Mouse (Mus musculus) hindbrain, embryonic 10.5 days (tissue): Measurements from ENCODE around the gene Tnr. TPM values are rescaled to one million over a fixed set of nuclear protein-coding genes. Genes with fewer than 3 reads are reported as not detected.

Experiments
- DNase-seq: peaks from one replicate; pipeline ENCODE4 v3.0.0-alpha.2; 2017; ENCODE audit warnings: low spot score
- H3K27ac ChIP-seq: fragments of 300-500 bp; sonication (generic); 2 replicates; pipeline ENCODE4 v1.5.1; 2016; ENCODE audit warnings: mild to moderate bottlenecking, moderate library complexity
- H3K27me3 ChIP-seq: fragments of 300-500 bp; sonication (generic); 2 replicates; pipeline ENCODE4 v1.6.1; 2016; ENCODE audit warnings: mild to moderate bottlenecking; ENCODE audit not compliant: poor library complexity, insufficient read depth, severe bottlenecking
- H3K36me3 ChIP-seq: fragments of 300-500 bp; sonication (generic); 2 replicates; pipeline ENCODE4 v1.6.1; 2016; ENCODE audit warnings: mild to moderate bottlenecking, moderate library complexity
- H3K4me1 ChIP-seq: fragments of 300-500 bp; sonication (generic); replicated peaks from 2 replicates; pipeline ENCODE4 v1.6.1; 2016; ENCODE audit warnings: mild to moderate bottlenecking
- H3K4me3 ChIP-seq: fragments of 300-500 bp; sonication (generic); 2 replicates; pipeline ENCODE4 v1.5.1; 2016; ENCODE audit warnings: mild to moderate bottlenecking, moderate library complexity
- H3K9me3 ChIP-seq: fragments of 300-500 bp; sonication (generic); 2 replicates; pipeline ENCODE4 v1.6.1; 2016; ENCODE audit warnings: mild to moderate bottlenecking, moderate library complexity
- WGBS: fragments of 180-500 bp; shearing (Covaris S2); methylation state at CpG from one replicate; pipeline ENCODE4 v1.1.7; 2016; 5-methylcytosine and 5-hydroxymethylcytosine counted together
- polyA plus RNA-seq: library from polyadenylated mRNA; unstranded; fragments of >200 nt; fragmentation: Nextera tagmentation; extraction: Ambion mirVana; gene quantifications from 2 replicates; pipeline ENCODE4 v1.2.1, GENCODE M21; 2016

Gene Tnr
- 0.10 and 0.20 TPM in 2 replicates for polyA plus RNA-seq

DNA sequence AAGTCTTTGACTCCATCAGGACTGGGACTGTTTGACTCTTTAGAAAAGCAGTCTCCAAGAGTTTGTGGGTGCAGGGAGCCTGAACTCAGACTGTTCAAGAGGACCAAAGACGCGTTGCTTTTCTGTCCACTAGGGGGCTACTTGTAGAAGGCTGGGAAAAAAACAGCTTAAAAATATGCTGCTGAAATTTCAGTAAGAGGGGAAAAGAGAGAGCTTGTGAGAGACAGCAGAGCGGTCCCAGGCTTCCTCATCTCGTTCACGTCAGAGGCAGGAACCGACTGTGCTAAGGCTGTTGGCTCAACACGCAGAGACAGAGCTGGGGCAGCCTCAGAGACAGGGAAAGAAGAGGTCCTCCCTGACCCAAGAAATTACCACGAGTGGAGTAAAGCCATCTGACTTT is at the start of gene Tnr:
Tnr (plus strand) TSS at position 192 of the 400 bp plus-strand sequence.
- WGBS = 2% methylated on average over 8 of the region's 8 CpGs
- peak within 1 kb of the TSS; percentile 40; the same call in 1 of the 2 replicates for H3K27ac ChIP-seq

DNA sequence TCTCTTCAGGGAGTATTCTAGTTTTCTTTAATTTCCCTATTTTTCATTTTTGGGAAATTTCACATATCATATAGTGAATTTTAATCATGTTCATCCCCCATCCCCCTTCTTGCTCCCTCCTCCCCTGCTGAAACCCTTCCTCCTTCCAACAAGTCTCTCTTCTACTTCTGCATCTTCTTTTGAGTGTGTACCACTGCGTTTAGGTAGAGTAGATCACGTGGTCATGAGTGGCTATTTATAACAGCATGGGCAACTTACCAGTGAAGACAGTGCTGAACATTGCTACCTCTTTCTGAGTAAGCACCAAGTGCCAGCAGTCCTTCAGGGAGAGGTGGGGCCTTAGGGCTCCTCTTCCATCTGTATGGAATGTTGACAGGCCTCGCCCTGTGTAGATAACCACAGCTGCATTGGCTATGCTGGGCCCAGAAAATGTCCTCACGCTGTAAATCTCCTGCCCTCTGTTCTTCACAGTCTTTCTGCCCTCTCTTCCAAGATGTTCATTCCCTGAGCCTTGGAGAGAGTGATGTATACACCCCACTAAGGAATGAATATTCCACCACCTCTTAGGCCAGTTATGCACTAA is 33.6 kb upstream of the Tnr start:
- no peak overlapping the region for H3K27ac ChIP-seq
- no peak for DNase-seq
- no peaks in the 10 kb centered on the region for H3K36me3 ChIP-seq
- H3K27me3 ChIP-seq = no peaks in the 10 kb centered on the region
- H3K4me3 ChIP-seq = no peak overlapping the region
- no peaks in the 10 kb centered on the region for H3K4me1 ChIP-seq
- WGBS = 77% methylated on average over 4 of the region's 4 CpGs
- no peaks in the 10 kb centered on the region for H3K9me3 ChIP-seq

More for the DNA sequence above, at the start of gene Tnr:
- Histone ChIP-seq H3K9me3 (no peaks in the 10 kb centered on the region), H3K4me3 (peak within 1 kb of the TSS; percentile 40), H3K27me3 (peaks cover 12% of the 10 kb centered on the region), H3K4me1 (peaks cover 13% of the 10 kb centered on the region), H3K36me3 (no peaks in the 10 kb centered on the region)
- peak; percentile 51 for DNase-seq

DNA sequence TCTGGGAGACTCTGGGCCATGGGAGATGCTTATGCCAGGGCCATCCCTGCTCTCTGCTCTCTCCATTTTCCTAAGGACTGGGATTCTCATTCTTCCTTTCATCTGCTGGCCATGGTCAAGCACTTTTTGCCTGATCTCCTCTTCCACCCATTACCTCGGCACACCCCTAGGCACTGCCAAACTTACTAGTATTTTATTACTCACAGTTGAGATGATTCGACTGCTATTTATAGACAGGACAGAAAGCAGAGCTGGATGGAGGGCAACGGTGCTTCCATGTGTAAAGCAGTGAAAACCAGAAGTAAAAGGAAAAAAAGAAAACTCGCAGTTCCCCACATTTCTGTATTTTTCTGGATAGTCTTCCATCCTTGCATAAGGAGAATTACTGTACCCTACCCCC is 31.0 kb upstream of the Tnr start:
- Histone ChIP-seq H3K4me3 (no peak overlapping the region), H3K9me3 (no peaks in the 10 kb centered on the region), H3K4me1 (no peaks in the 10 kb centered on the region), H3K27me3 (no peaks in the 10 kb centered on the region), H3K36me3 (no peaks in the 10 kb centered on the region), H3K27ac (no peak overlapping the region)
- no peak for DNase-seq
- 86% methylated on average over 4 of the region's 4 CpGs for WGBS

DNA sequence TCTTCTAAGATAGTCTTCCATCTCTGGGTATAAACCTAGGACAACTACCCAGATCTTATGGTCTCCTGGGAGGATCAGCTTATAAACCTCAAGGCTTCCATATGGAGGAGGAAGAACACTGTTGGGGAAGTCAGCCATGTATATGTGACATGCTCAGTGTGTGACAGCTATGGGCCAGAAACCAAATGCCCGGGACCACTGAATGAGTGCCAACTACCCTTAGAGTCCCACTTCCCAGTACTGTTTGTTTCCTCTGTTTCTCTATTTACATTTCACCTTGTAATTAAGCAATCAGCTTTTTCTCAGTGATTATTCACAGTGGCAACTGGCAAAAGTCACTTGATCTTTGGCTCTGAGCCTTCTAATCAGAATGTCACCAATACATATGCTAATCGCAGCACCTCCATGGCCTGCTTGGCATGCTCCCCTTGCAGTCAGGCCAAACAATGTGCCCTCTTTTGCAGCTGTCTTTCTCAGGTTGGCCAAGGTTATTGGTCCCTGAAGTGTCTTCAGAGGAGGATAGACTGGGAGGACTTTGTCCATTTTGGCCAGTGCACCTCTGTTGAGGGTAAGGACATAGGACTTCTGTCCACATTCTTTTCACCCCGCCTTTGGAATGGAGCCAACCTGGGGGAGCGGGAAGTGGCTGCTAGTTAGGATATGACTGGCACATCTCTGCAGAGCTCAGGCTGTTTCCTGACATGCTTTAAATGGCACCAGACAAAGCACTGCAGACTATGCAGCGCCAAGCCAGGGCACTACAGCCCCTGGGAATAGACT is 29.7 kb upstream of the Tnr start:
- Histone ChIP-seq H3K4me3 (no peak overlapping the region), H3K36me3 (no peaks in the 10 kb centered on the region), H3K27me3 (no peaks in the 10 kb centered on the region), H3K27ac (no peak overlapping the region), H3K4me1 (no peaks in the 10 kb centered on the region), H3K9me3 (no peaks in the 10 kb centered on the region)
- no peak for DNase-seq
- WGBS = 81% methylated on average over 5 of the region's 5 CpGs

DNA sequence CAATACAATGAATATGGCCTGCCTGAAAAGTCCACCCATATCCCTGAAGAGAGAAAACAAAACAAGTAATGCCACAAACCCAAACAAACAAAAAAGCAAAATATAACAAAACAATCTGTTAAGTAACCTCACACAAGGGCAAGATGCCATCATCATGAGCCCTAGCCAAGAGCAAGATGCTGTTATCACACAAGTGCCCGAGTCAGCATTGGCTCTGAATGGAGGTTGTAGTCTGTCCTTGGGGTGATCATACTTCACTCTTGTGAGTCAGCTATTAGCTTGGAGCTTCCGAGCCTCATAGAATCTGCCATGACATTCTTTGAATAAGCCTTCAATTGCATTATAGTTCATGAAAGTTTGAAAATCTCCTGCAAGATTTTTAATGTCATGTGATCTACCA is 25.3 kb upstream of the Tnr start:
- WGBS = 85% methylated on average over 2 of the region's 2 CpGs
- DNase-seq = no peak
- Histone ChIP-seq H3K27me3 (no peaks in the 10 kb centered on the region), H3K4me1 (no peaks in the 10 kb centered on the region), H3K4me3 (no peak overlapping the region), H3K36me3 (no peaks in the 10 kb centered on the region), H3K9me3 (no peaks in the 10 kb centered on the region), H3K27ac (no peak overlapping the region)

DNA sequence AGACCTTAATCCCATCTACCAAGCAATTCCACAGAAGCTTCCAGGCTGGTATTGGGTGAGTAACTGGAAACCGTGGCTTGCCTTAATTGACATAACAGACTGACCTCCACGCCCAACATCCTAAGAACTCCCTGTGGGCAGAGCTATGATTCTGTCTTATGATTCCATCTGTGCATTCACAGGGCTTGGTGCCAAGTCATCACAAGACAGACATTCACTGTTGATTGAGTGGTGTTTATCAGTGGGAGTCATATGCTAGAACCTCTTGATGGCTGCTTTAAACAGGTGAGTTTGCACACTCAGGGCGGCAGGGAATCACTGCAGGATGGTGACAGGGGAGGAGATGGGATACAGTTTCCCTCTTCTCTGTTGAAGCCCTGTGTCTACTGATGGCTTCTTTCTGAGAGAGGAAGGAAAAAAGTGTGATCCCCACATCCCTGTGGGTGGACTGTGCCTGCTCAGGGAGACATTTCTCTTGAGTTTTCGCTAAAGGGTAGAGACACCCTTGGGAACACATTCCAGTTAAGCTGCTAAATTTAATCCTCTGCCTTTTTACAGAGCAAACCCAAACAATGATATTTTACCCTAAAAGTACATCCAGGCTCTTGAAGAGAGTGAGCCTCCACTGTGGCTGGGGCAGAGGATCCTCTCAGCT is 23.6 kb upstream of the Tnr start:
- no peak for DNase-seq
- Histone ChIP-seq H3K36me3 (no peaks in the 10 kb centered on the region), H3K4me3 (no peak overlapping the region), H3K4me1 (no peaks in the 10 kb centered on the region), H3K9me3 (no peaks in the 10 kb centered on the region), H3K27ac (no peak overlapping the region), H3K27me3 (no peaks in the 10 kb centered on the region)
- WGBS = 89% methylated on average over 4 of the region's 4 CpGs

DNA sequence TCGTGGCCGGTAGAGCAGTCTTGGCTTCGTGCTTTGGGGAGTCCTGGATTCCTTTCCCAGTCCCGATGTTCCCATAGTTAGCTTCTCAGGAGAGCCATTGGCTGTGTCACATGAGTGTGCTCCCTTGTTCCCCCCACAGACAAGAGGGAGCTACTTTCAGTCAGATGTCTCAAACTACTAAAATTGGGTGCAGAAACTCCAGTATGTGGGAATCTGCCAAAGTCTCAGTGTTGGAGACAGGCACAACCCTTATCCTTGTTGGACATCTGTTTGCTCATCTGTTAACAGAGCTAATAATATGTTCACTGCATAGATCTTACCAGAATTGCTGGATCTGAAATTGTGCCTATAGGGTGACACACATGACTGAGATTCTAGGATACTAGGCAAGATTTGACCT is 21.7 kb upstream of the Tnr start:
- DNase-seq = no peak
- no peak overlapping the region for H3K4me3 ChIP-seq
- H3K9me3 ChIP-seq = no peaks in the 10 kb centered on the region
- H3K27ac ChIP-seq = no peak overlapping the region
- no peaks in the 10 kb centered on the region for H3K4me1 ChIP-seq
- WGBS = 87% methylated on average over 4 of the region's 4 CpGs
- H3K27me3 ChIP-seq = no peaks in the 10 kb centered on the region
- H3K36me3 ChIP-seq = no peaks in the 10 kb centered on the region

DNA sequence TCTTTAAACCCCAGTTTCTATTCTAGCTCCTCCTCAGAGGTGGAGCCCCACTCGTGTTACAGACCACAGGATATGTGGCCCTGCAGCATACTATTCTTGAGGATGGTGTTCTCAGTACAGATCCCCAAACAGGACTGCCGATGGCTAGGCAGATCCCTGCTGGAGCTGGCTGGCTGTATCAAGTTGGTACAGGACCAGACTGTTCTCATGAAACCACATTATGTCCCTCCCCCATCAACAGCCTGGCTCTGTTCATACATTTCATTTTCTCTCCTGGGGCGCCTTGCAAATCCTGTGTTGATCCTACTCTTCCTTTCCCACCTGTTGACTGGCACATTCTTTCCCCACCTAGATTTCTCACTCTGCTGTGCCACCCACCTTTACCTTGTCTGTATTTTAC is 12.9 kb upstream of the Tnr start:
- DNase-seq = no peak

DNA sequence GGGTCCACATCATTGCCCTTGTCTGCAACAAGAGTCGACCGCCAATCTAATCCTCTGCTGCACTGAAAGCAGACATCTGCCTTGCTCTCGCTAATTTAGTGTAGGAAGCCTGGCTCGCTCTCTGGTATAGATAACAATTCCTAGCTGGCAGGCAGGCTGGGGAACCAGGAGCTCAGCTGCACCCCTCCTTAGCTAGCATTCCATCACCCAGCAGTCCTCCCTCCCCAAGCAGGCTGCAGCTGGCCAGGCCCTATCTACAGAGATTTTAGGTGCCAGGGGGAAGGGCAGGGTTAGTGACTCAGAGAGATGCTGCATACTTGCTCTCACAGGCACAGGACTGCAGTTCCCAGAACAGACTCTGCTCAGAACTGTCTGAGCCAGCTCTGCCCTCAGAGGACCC is 5.9 kb upstream of the Tnr start:
- Histone ChIP-seq H3K27me3 (no peaks in the 10 kb centered on the region), H3K4me3 (no peak overlapping the region), H3K27ac (no peak overlapping the region), H3K4me1 (no peaks in the 10 kb centered on the region), H3K36me3 (no peaks in the 10 kb centered on the region), H3K9me3 (no peaks in the 10 kb centered on the region)
- 56% methylated on average over 4 of the region's 4 CpGs for WGBS
- DNase-seq = no peak

More for the DNA sequence above, 12.9 kb upstream of the Tnr start:
- Histone ChIP-seq H3K9me3 (no peaks in the 10 kb centered on the region), H3K27me3 (no peaks in the 10 kb centered on the region), H3K4me1 (no peaks in the 10 kb centered on the region), H3K4me3 (no peak overlapping the region), H3K27ac (no peak overlapping the region), H3K36me3 (no peaks in the 10 kb centered on the region)
- 80% methylated on average over 3 of the region's 3 CpGs for WGBS

DNA sequence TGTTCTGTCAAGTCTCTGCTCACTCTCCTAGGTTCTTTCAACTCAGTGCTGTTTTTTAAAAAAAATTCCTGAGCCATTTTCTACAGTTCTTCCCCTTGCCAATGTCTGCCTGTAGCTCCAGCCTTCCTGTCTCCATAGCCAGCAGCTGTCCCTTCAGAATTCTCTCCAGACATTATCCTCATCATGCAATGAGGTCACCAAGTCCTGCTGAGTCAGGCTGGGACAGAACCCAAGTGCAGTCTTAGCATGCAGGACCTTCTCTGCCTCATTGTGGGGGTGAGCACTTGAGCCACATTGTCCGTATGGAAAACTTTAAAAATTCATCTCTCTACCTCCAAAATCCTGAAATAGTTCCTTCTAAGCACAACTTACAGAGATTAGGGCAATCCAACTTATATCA is 4.4 kb upstream of the Tnr start:
- H3K9me3 ChIP-seq = no peaks in the 10 kb centered on the region
- no peak for DNase-seq
- H3K27me3 ChIP-seq = no peaks in the 10 kb centered on the region
- H3K36me3 ChIP-seq = no peaks in the 10 kb centered on the region
- no peak overlapping the region for H3K27ac ChIP-seq
- H3K4me3 ChIP-seq = no peak overlapping the region
- WGBS = 78% methylated on average over 1 of the region's 1 CpGs
- peaks cover 7% of the 10 kb centered on the region for H3K4me1 ChIP-seq

DNA sequence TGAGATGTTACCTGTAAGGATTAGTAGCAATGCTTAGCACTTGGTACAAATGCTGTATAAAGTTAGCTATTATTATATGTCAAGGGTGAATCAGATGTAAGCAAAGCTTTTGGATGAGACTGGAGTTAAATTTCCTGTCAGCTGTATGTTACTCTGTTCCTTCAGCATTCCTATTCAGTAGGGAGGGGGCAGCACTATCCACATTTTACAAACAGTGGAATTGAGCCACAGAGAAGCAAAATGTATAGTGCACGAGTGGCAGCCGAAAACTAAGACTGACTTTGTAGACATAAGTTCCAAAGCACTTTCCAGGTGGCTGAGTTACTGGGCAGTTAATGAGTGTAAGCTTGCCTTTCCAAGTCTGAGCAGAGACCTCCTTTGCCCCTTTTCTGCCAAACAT is 500 bp upstream of the Tnr start:
- H3K9me3 ChIP-seq = no peaks in the 10 kb centered on the region
- no peaks in the 10 kb centered on the region for H3K36me3 ChIP-seq
- H3K4me1 ChIP-seq = peaks cover 13% of the 10 kb centered on the region
- 63% methylated on average over 2 of the region's 2 CpGs for WGBS
- no peak overlapping the region for H3K4me3 ChIP-seq
- DNase-seq = no peak
- no peak overlapping the region for H3K27ac ChIP-seq
- peaks cover 12% of the 10 kb centered on the region for H3K27me3 ChIP-seq

DNA sequence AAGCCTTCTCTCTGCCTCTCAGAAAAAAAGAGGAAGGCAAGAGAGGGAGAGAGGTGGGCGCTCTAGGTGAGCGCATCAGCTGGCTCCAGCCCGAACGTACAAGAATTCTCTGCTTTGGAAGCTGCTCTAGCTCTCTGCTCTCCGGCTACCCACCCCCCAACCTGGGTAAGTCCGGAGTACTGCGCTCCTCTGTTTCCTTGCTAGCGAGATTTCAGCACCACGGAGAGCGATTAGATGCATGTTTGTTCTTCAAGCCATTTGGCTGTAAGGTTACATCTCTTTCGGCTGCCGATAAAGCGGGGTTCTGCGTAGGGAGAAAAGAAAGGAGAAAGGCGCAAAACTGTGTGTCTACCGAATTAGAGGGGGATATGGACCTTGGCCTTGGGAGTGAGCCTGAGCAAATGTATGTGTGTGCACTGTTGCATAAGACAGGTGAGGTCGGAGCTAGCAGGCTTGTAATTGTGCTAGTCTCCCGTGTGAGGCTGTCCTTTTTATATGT is 531 bp downstream of the Tnr start:
- Histone ChIP-seq H3K27me3 (peaks cover 12% of the 10 kb centered on the region), H3K27ac (peak overlapping the region; percentile 40; the same call in 1 of the 2 replicates)
- WGBS = 2% methylated on average over 18 of the region's 18 CpGs

More for the DNA sequence above, 531 bp downstream of the Tnr start:
- Histone ChIP-seq H3K4me3 (peak overlapping the region; percentile 40), H3K4me1 (peaks cover 13% of the 10 kb centered on the region), H3K36me3 (no peaks in the 10 kb centered on the region), H3K9me3 (no peaks in the 10 kb centered on the region)
- peak; percentile 79 for DNase-seq
